Mouse (Mus musculus) kidney, adult 9 months (tissue): ENCODE results near the gene Mt3.

Experiments used
- DNase-seq: peaks from one replicate; pipeline ENCODE4 v3.0.0; 2022

Mt3 gene

DNA sequence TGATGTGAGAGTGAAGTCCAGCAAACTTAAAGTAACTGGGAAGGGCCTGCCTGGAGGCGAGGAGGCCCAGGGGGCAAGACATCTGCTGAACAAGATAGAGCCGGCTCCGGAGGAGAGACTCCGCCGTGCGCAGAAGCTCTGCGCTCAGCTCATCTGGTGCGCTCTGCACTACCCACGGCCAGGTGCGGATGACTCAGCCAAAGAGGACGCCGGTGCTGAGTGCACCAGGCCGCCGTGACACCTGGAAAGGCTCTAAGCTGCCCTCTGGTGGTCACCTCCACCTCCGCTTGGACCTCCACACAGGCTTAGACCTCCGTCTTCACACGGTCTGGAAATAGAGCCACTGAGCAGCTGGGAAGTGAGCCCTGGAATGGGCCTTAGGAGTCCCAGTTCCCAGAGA lies 34.1 kb downstream of the Mt3 start:
- peak; percentile 87 for DNase-seq

DNA sequence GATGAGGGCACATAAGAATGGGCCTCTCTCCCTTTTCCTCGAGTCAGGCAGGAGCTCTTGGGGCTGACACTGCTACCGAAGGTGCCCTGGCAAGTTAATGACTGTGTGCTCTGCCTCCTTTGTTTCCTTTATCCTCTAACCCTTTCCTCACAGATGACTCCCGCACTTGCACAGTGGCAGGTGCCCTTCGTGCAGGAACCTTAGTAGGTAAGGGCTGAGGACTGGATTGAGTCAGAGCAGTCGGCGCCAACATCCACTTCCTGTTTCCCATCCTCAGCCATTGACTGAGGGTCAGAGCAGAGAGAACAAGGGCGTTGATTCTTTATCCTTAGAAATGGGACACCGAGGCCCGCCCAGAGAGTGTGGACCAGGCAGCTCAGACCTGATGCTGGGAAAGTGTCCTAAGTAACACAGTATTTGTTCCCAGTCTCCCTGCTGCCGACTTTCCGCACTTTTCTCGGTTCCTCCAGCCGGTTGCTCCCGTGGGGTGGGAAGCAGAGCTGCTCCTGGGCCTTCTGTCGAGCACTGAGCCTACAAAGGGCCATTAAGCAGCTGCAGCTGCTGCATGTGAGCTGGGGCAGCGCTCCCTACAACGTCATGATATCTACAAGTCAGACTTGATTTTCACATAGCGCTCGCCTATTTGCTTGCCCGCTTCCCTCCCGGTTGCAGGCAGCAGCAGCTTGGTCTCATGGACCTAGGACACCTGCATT lies 35.0 kb downstream of the Mt3 start:
- DNase-seq = no peak

GRCm38 (mm10) chr8:94189275-94190031 lies 37.0 kb downstream of the Mt3 start:
- peak; percentile 23 for DNase-seq

- peak; percentile 87 for DNase-seq
Measured at GRCm38 (mm10) chr8:94191101-94191691, 38.8 kb downstream of the Mt3 start.

GRCm38 (mm10) chr8:94192926-94193325 lies 40.5 kb downstream of the Mt3 start:
- no peak for DNase-seq

GRCm38 (mm10) chr8:94194591-94195223 lies 42.3 kb downstream of the Mt3 start:
- no peak for DNase-seq

DNA sequence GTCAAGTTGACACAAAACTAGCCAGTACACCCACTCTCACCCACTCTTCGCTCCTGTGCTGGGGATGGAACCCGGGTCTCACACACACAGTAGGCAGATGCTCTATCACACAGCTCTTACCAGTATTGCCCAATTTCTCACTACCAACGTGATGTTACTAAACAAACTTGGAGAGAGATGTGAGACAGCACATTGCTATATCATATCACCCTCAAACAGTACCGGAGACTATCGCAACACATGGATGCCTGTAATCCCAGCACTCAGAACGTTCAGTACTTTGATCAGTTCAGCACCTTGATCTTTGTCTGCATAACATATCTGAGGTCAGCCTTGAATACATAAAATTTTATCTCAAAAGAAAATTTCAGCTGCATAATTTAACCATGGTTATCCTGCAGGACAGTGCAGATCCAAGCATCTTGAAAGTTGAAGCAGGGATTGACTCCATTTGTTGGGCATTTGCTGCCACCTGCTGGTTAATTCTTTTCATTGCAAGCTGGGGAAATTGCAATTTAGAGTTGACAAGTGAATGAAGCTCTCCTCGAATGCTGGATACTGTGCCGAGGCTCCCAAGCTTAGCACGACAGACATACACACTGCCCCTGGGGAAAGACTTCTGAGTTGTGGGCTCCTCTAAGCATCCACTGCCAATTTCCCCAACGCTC lies 46.9 kb downstream of the Mt3 start:
- DNase-seq = peak; percentile 74
